Mouse (Mus musculus) intestine, embryonic 15.5 days (tissue): ENCODE data around the gene Gm45785. TPM values are rescaled to one million over a fixed set of nuclear protein-coding genes. Genes with fewer than 3 reads are reported as not detected.

Source experiments
- ATAC-seq: fragments of 200-750 bp; cut with Nextera tagmentation; 2 replicates; pipeline ENCODE4 v1.8.0; 2017; ENCODE audit warnings: moderate TSS enrichment, moderate library complexity
- H3K27ac ChIP-seq: fragments of 300-500 bp; sonication (generic); 2 replicates; pipeline ENCODE4 v1.5.1; 2015; ENCODE audit warnings: mild to moderate bottlenecking, inconsistent platforms
- H3K27me3 ChIP-seq: fragments of 300-500 bp; sonication (generic); replicated peaks from 2 replicates; pipeline ENCODE4 v1.6.1; 2015; ENCODE audit warnings: inconsistent platforms
- H3K36me3 ChIP-seq: fragments of 300-500 bp; sonication (generic); 2 replicates; pipeline ENCODE4 v1.6.1; 2015; ENCODE audit warnings: inconsistent platforms
- H3K4me1 ChIP-seq: fragments of 300-500 bp; sonication (generic); replicated peaks from 2 replicates; pipeline ENCODE4 v1.6.1; 2015; ENCODE audit warnings: inconsistent platforms
- H3K4me2 ChIP-seq: fragments of 300-500 bp; sonication (generic); replicated peaks from 2 replicates; pipeline ENCODE4 v1.6.1; 2015; ENCODE audit warnings: mild to moderate bottlenecking, inconsistent platforms
- H3K4me3 ChIP-seq: fragments of 300-500 bp; sonication (generic); replicated peaks from 2 replicates; pipeline ENCODE4 v1.5.1; 2015; ENCODE audit warnings: inconsistent platforms
- H3K9ac ChIP-seq: fragments of 300-500 bp; sonication (generic); 2 replicates; pipeline ENCODE4 v1.6.1; 2015; ENCODE audit warnings: inconsistent platforms
- H3K9me3 ChIP-seq: fragments of 300-500 bp; sonication (generic); 2 replicates; pipeline ENCODE4 v1.6.1; 2016; ENCODE audit warnings: inconsistent platforms
- WGBS: fragments of 180-500 bp; shearing (Covaris S2); methylation state at CpG from one replicate; pipeline ENCODE4 v1.1.7; 2015; 5-methylcytosine and 5-hydroxymethylcytosine counted together
- polyA plus RNA-seq: library from polyadenylated mRNA; unstranded; fragments of >200 nt; fragmentation: Nextera tagmentation; extraction: Ambion mirVana; gene quantifications from 2 replicates; pipeline ENCODE4 v1.2.1, GENCODE M21; 2015

The Gm45785 gene
- polyA plus RNA-seq, 1 experiment from 2014 or later, result not detected

- Histone ChIP-seq H3K4me3 (peak within 1 kb of the TSS; percentile 59), H3K27me3 (no peaks in the 10 kb centered on the region), H3K27ac (peak within 1 kb of the TSS; percentile 85), H3K9ac (peak within 1 kb of the TSS; percentile 76), H3K9me3 (no peaks in the 10 kb centered on the region), H3K36me3 (0 out of 2 replicates have a peak, but pooled peaks cover 4% of the 10 kb centered on the region), H3K4me2 (peak within 1 kb of the TSS; percentile 82), H3K4me1 (peaks cover 11% of the 10 kb centered on the region)
- ATAC-seq, result peak; percentile 97
- WGBS, result under 1% methylated on average over 59 of the region's 59 CpGs
Observed at GRCm38 (mm10) chr7:140881696-140882468, 25.8 kb upstream of the Gm45785 start, which contains the start of the genes Psmd13 and Sirt3. Gene Psmd13 (plus strand): TSS chr7:140881968. Gene Sirt3 (minus strand): TSS chr7:140882309.

- Histone ChIP-seq H3K9ac (peak overlapping the region; percentile 76), H3K4me1 (peaks cover 11% of the 10 kb centered on the region), H3K4me2 (peak overlapping the region; percentile 82), H3K27me3 (no peaks in the 10 kb centered on the region), H3K9me3 (no peaks in the 10 kb centered on the region), H3K27ac (peak overlapping the region; percentile 40; the same call in 1 of the 2 replicates), H3K4me3 (peak overlapping the region; percentile 59), H3K36me3 (0 out of 2 replicates have a peak, but pooled peaks cover 7% of the 10 kb centered on the region)
- ATAC-seq, result peak; percentile 19
- 13% methylated on average over 8 of the region's 8 CpGs for WGBS
Observed at GRCm38 (mm10) chr7:140880865-140881515, 24.9 kb upstream of the Gm45785 start.

GRCm38 (mm10) chr7:140880419-140880818 is 24.3 kb upstream of the Gm45785 start:
- WGBS, result 64% methylated on average over 3 of the region's 3 CpGs
- H3K4me2 ChIP-seq, result peak overlapping the region; percentile 33
- 0 out of 2 replicates have a peak, but pooled peaks cover 7% of the 10 kb centered on the region for H3K36me3 ChIP-seq
- no peak overlapping the region for H3K4me3 ChIP-seq
- peaks cover 11% of the 10 kb centered on the region for H3K4me1 ChIP-seq
- H3K27ac ChIP-seq, result peak overlapping the region; percentile 40
- H3K27me3 ChIP-seq, result no peaks in the 10 kb centered on the region
- no peak overlapping the region for H3K9ac ChIP-seq
- no peaks in the 10 kb centered on the region for H3K9me3 ChIP-seq
- ATAC-seq, result no peak

GRCm38 (mm10) chr7:140879355-140879754 is 23.2 kb upstream of the Gm45785 start:
- Histone ChIP-seq H3K9ac (no peak overlapping the region), H3K4me2 (no peak overlapping the region), H3K4me3 (no peak overlapping the region), H3K27ac (no peak overlapping the region), H3K36me3 (0 out of 2 replicates have a peak, but pooled peaks cover 7% of the 10 kb centered on the region), H3K9me3 (no peaks in the 10 kb centered on the region), H3K27me3 (no peaks in the 10 kb centered on the region), H3K4me1 (peaks cover 11% of the 10 kb centered on the region)
- no peak for ATAC-seq
- 89% methylated on average over 7 of the region's 7 CpGs for WGBS

GRCm38 (mm10) chr7:140877364-140877763 is 21.2 kb upstream of the Gm45785 start:
- H3K4me1 ChIP-seq, result peaks cover 7% of the 10 kb centered on the region
- WGBS, result 81% methylated on average over 6 of the region's 6 CpGs

GRCm38 (mm10) chr7:140874224-140874623 is 18.1 kb upstream of the Gm45785 start:
- WGBS, result 91% methylated on average over 4 of the region's 4 CpGs
- H3K4me2 ChIP-seq, result no peak overlapping the region
- no peak overlapping the region for H3K4me3 ChIP-seq
- no peak for ATAC-seq
- H3K36me3 ChIP-seq, result 0 out of 2 replicates have a peak, but pooled peaks cover 7% of the 10 kb centered on the region
- H3K27me3 ChIP-seq, result no peaks in the 10 kb centered on the region
- no peak overlapping the region for H3K9ac ChIP-seq
- no peaks in the 10 kb centered on the region for H3K4me1 ChIP-seq
- no peaks in the 10 kb centered on the region for H3K9me3 ChIP-seq
- no peak overlapping the region for H3K27ac ChIP-seq

More at GRCm38 (mm10) chr7:140877364-140877763, 21.2 kb upstream of the Gm45785 start:
- Histone ChIP-seq H3K9me3 (no peaks in the 10 kb centered on the region), H3K4me2 (no peak overlapping the region), H3K27ac (no peak overlapping the region), H3K4me3 (no peak overlapping the region), H3K27me3 (no peaks in the 10 kb centered on the region), H3K36me3 (0 out of 2 replicates have a peak, but pooled peaks cover 7% of the 10 kb centered on the region), H3K9ac (no peak overlapping the region)
- no peak for ATAC-seq

- H3K27me3 ChIP-seq, result no peaks in the 10 kb centered on the region
- H3K36me3 ChIP-seq, result peaks cover 35% of the 10 kb centered on the region
- no peak overlapping the region for H3K4me2 ChIP-seq
- no peak for ATAC-seq
- 89% methylated on average over 12 of the region's 12 CpGs for WGBS
- H3K4me3 ChIP-seq, result no peak overlapping the region
- no peaks in the 10 kb centered on the region for H3K4me1 ChIP-seq
- no peak overlapping the region for H3K9ac ChIP-seq
- H3K27ac ChIP-seq, result no peak overlapping the region
- no peaks in the 10 kb centered on the region for H3K9me3 ChIP-seq
Observed at GRCm38 (mm10) chr7:140864761-140865160, 8.6 kb upstream of the Gm45785 start.

GRCm38 (mm10) chr7:140860728-140861127 is 4.6 kb upstream of the Gm45785 start:
- Histone ChIP-seq H3K4me1 (peaks cover 13% of the 10 kb centered on the region), H3K36me3 (peaks cover 32% of the 10 kb centered on the region), H3K9ac (no peak overlapping the region), H3K27ac (no peak overlapping the region), H3K4me3 (no peak overlapping the region), H3K4me2 (no peak overlapping the region), H3K27me3 (no peaks in the 10 kb centered on the region), H3K9me3 (no peaks in the 10 kb centered on the region)
- WGBS, result 85% methylated on average over 5 of the region's 5 CpGs
- no peak for ATAC-seq

- Histone ChIP-seq H3K9ac (no peak overlapping the region), H3K4me2 (no peak overlapping the region), H3K4me3 (no peak overlapping the region), H3K27ac (no peak overlapping the region), H3K9me3 (no peaks in the 10 kb centered on the region), H3K27me3 (no peaks in the 10 kb centered on the region), H3K36me3 (peaks cover 32% of the 10 kb centered on the region), H3K4me1 (peaks cover 18% of the 10 kb centered on the region)
- no peak for ATAC-seq
- WGBS, result 79% methylated on average over 6 of the region's 6 CpGs
Observed at GRCm38 (mm10) chr7:140859997-140860396, 3.9 kb upstream of the Gm45785 start.

GRCm38 (mm10) chr7:140858746-140859145 is 2.6 kb upstream of the Gm45785 start:
- ATAC-seq, result no peak
- Histone ChIP-seq H3K27me3 (no peaks in the 10 kb centered on the region), H3K4me1 (peaks cover 20% of the 10 kb centered on the region), H3K4me3 (no peak overlapping the region), H3K27ac (no peak overlapping the region), H3K9me3 (no peaks in the 10 kb centered on the region), H3K4me2 (peak overlapping the region; percentile 98), H3K9ac (peak overlapping the region; percentile 85; the same call in 1 of the 2 replicates), H3K36me3 (peaks cover 35% of the 10 kb centered on the region)
- WGBS, result 96% methylated on average over 8 of the region's 8 CpGs

GRCm38 (mm10) chr7:140857550-140858505 is 1.7 kb upstream of the Gm45785 start, which contains the start of gene Bet1l:
Gene Bet1l (minus strand): TSS chr7:140857577.
- peak within 1 kb of the TSS; percentile 85 for H3K9ac ChIP-seq
- ATAC-seq, result peak; percentile 39
- peak within 1 kb of the TSS; percentile 57 for H3K4me3 ChIP-seq
- WGBS, result 34% methylated on average over 40 of the region's 40 CpGs
- H3K27ac ChIP-seq, result peak within 1 kb of the TSS; percentile 95
- peaks cover 20% of the 10 kb centered on the region for H3K4me1 ChIP-seq
- H3K4me2 ChIP-seq, result peak within 1 kb of the TSS; percentile 98
- H3K27me3 ChIP-seq, result no peaks in the 10 kb centered on the region
- H3K36me3 ChIP-seq, result peaks cover 37% of the 10 kb centered on the region
- no peaks in the 10 kb centered on the region for H3K9me3 ChIP-seq
